Mouse (Mus musculus): ENCODE data around the gene Shd.

- TF ChIP-seq MAFK (IDR thresholded peaks at IDR 0.05; ENCODE audit: borderline replicate concordance, low read depth, low read length): no peak
- TF ChIP-seq E2F4 (IDR thresholded peaks at IDR 0.05; ENCODE audit: borderline replicate concordance, low read depth, low read length): no peak
- TF ChIP-seq USF1 (IDR thresholded peaks at IDR 0.05; ENCODE audit: low read depth, low read length): no peak
- TF ChIP-seq CTCF (IDR thresholded peaks at IDR 0.05 in 2 of 3, conservative IDR thresholded peaks at IDR 0.05 in 1 of 3; ENCODE audit: control insufficient read depth in 1 of 3, insufficient read depth in 1 of 3, low read depth in 2 of 3, low read length in 3 of 3, poor library complexity in 1 of 3, severe bottlenecking in 1 of 3): no peak
- TF ChIP-seq RCOR1 (IDR thresholded peaks at IDR 0.05; ENCODE audit: low read depth, low read length): no peak
- no peak for TF ChIP-seq CHD2 (IDR thresholded peaks at IDR 0.05; ENCODE audit: low read length)
- TF ChIP-seq POLR2A (IDR thresholded peaks at IDR 0.05; ENCODE audit: control insufficient read depth in 1 of 2, insufficient read depth in 1 of 2, low read depth in 1 of 2, low read length in 2 of 2, poor library complexity in 1 of 2): no peak
These were observed 8.6 kb upstream of the Shd start for GRCm38 (mm10) chr17:55961631-55962030.
